In the genomic region with DNA sequence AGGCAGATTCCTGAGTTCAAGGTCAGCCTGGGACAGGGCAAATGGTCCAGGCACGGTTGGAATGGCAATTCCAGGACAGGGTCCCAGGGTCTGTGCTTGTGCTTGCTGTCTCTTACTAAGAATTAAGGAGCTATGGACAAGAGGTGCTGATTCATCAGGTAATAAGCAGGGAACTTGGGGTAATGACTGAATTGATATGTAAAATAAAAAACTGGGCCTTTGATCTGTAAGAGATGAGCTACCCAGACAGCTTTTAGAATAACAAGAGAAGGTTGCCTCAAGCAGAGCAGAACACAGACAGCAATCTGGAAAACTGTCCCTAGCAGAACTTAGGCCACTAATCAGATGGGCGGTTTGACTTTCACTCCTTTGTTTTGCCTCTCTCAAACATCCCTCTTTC, we compare ENCODE assay signal across 19 mouse cellular contexts.
"Had no signal": no experiment of that assay in that cellular context is flagged by ENCODE, and none has a peak within 500 bp of the region (broad histone marks: within the 10 kb centered on the region; RNA-seq: fewer than 3 reads in every experiment).

No protein-coding gene starts in this region.

- H3K27ac ChIP-seq: lung, embryonic 15.5 days; macrophage; midbrain, embryonic 13.5 days; midbrain, embryonic 15.5 days; neural tube, embryonic 12.5 days had no signal

- H3K27me3 ChIP-seq: lung, embryonic 15.5 days; megakaryocyte, embryonic 14.5 days; midbrain, embryonic 13.5 days; midbrain, embryonic 15.5 days; neural tube, embryonic 12.5 days had no signal

- H3K36me3 ChIP-seq: lung, embryonic 15.5 days; midbrain, embryonic 13.5 days; midbrain, embryonic 15.5 days; neural tube, embryonic 12.5 days had no signal

- H3K9ac ChIP-seq: liver, postnatal 0 days; lung, embryonic 15.5 days; midbrain, embryonic 13.5 days; midbrain, embryonic 15.5 days; neural tube, embryonic 12.5 days had no signal

- H3K4me3 ChIP-seq: lung, embryonic 15.5 days; megakaryocyte, embryonic 14.5 days; midbrain, embryonic 13.5 days; midbrain, embryonic 15.5 days; neural tube, embryonic 12.5 days had no signal

- H3K4me1 ChIP-seq: lung, embryonic 15.5 days; megakaryocyte, embryonic 14.5 days; midbrain, embryonic 13.5 days; midbrain, embryonic 15.5 days; neural tube, embryonic 12.5 days had no signal

- ATAC-seq: liver, postnatal 0 days; lung, postnatal 0 days; midbrain, embryonic 13.5 days; midbrain, embryonic 15.5 days had no signal

- DNase-seq: liver, postnatal 0 days; lung, adult 2 months; lung, postnatal 14 days; lung, postnatal 36 days; right cerebral cortex, adult 18-20 months; right cerebral cortex, postnatal 25 days; right cerebral cortex, postnatal 4 days; spleen, adult 18-20 months; thymus, adult 2 months; thymus, postnatal 25 days; thymus, postnatal 4 days had no signal

- H3K4me2 ChIP-seq: lung, embryonic 15.5 days; midbrain, embryonic 11.5 days; midbrain, embryonic 13.5 days; midbrain, embryonic 15.5 days; neural tube, embryonic 12.5 days had no signal

- H3K9me3 ChIP-seq: lung, embryonic 15.5 days; midbrain, embryonic 15.5 days; neural tube, embryonic 12.5 days had no signal
